Mouse (Mus musculus) lung, postnatal 0 days (tissue): ENCODE measurements around the gene Daxx.
A peak's percentile ranks its signal among the peaks of the same experiment; 100 is the strongest.

Experiments
- CTCF ChIP-seq: IDR thresholded peaks from 2 replicates; pipeline ENCODE4 v1.5.1; 2016; ENCODE audit warnings: antibody characterized with exemption, mild to moderate bottlenecking
- EP300 ChIP-seq: IDR thresholded peaks from 2 replicates; pipeline ENCODE4 v1.6.1; 2016; ENCODE audit warnings: antibody characterized with exemption, mild to moderate bottlenecking, control low read depth

GRCm38 (mm10) chr17:33954646-33955554, 45.7 kb downstream of the Daxx start:
- TF ChIP-seq CTCF (no peak), EP300 (0 out of 2 replicates have a peak, but pooled peaks have one; percentile 13)
